Mouse (Mus musculus) testis, adult 2 months (tissue): Measurements from ENCODE around the gene Rest. TPM values are rescaled to one million over a fixed set of nuclear protein-coding genes. Genes with fewer than 3 reads are reported as not detected.

ENCODE experiments used
- H3K27ac ChIP-seq: fragments of 200-500 bp; 2 replicates; pipeline ENCODE4 v1.5.1; 2012; ENCODE audit warnings: low read depth, low read length; ENCODE audit not compliant: control insufficient read depth, insufficient read depth
- H3K27me3 ChIP-seq: fragments of 200-500 bp; 2 replicates; pipeline ENCODE4 v1.6.1; 2012; ENCODE audit warnings: mild to moderate bottlenecking, low read length, moderate library complexity; ENCODE audit not compliant: control insufficient read depth, insufficient read depth
- H3K36me3 ChIP-seq: fragments of 200-500 bp; 2 replicates; pipeline ENCODE4 v1.6.1; 2012; ENCODE audit warnings: mild to moderate bottlenecking, low read length; ENCODE audit not compliant: control insufficient read depth, insufficient read depth
- H3K4me1 ChIP-seq: fragments of 200-500 bp; 2 replicates; pipeline ENCODE4 v1.6.1; 2012; ENCODE audit warnings: low read length; ENCODE audit not compliant: control insufficient read depth, insufficient read depth
- H3K4me3 ChIP-seq: fragments of 200-500 bp; 2 replicates; pipeline ENCODE4 v1.5.1; 2012; ENCODE audit warnings: low read depth, mild to moderate bottlenecking, low read length, moderate library complexity, mixed read lengths; ENCODE audit not compliant: control insufficient read depth
- CTCF ChIP-seq: fragments of 200-500 bp; IDR thresholded peaks from 2 replicates; pipeline ENCODE4 v1.5.1; 2012; ENCODE audit warnings: low read depth, mild to moderate bottlenecking, inconsistent platforms, low read length, moderate library complexity; ENCODE audit not compliant: control insufficient read depth, insufficient read depth, insufficient replicate concordance
- POLR2A ChIP-seq: fragments of 200-500 bp; IDR thresholded peaks from 2 replicates; pipeline ENCODE4 v1.6.1; 2012; ENCODE audit warnings: low read depth, mild to moderate bottlenecking, inconsistent platforms, low read length, moderate library complexity; ENCODE audit not compliant: control insufficient read depth
- polyA plus RNA-seq: library from polyadenylated mRNA; depleted of rRNA; stranded (reverse); fragments of >200 nt; gene quantifications from 2 replicates; pipeline ENCODE4 v1.2.3, GENCODE M21; 2012

The Rest gene
- polyA plus RNA-seq, 1 experiment, result 4.2 TPM

DNA sequence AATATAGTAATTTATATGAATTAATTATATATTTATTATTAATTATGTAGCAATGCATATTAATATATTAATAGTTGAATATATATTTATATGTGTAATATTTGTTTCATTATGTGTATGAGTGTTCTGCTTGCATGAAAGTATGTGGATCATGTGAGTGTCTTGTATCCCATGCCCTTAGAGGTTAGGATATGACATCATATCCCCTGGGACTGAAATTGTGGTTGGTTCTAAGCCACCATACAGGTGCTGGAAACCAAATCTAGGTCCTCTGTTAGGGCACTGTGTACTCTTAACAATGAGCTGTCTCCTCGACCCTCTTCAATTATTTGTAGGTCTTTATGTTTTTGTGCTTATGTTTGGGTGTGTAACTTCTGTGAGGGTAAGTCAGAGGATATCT is 12.1 kb upstream of the Rest start:
- Histone ChIP-seq H3K27me3 (no peaks in the 10 kb centered on the region), H3K36me3 (no peaks in the 10 kb centered on the region), H3K4me3 (no peak overlapping the region), H3K4me1 (no peaks in the 10 kb centered on the region), H3K27ac (no peak overlapping the region)
- TF ChIP-seq POLR2A (no peak), CTCF (no peak)

- Histone ChIP-seq H3K36me3 (no peaks in the 10 kb centered on the region), H3K4me1 (no peaks in the 10 kb centered on the region), H3K4me3 (no peak overlapping the region), H3K27ac (no peak overlapping the region), H3K27me3 (no peaks in the 10 kb centered on the region)
- TF ChIP-seq POLR2A, result no peak
- TF ChIP-seq CTCF, result no peak
Observed at GRCm38 (mm10) chr5:77254402-77254801, 10.9 kb upstream of the Rest start.

DNA sequence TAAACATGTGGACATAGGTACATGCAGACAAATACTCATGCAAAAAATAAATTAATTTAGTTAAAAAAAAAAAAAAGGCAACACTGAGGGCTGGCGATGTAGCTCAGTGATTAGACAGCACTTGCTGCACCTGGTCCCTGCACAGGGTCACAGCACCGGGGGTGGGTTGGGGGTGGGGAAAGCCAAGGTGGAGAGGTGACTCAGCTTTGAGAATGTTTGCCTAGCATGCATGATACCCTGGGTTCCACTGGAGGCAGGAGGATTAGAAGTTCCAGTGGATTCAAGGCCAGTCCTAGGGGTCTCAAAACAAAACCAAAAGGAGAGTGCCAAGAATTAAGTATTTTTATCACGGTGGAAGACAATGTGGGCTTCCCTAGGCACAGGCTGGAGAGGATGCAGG is 7.7 kb upstream of the Rest start:
- TF ChIP-seq POLR2A, result no peak
- no peak for TF ChIP-seq CTCF
- H3K27ac ChIP-seq, result no peak overlapping the region
- H3K36me3 ChIP-seq, result no peaks in the 10 kb centered on the region
- no peaks in the 10 kb centered on the region for H3K4me1 ChIP-seq
- no peak overlapping the region for H3K4me3 ChIP-seq
- H3K27me3 ChIP-seq, result no peaks in the 10 kb centered on the region

DNA sequence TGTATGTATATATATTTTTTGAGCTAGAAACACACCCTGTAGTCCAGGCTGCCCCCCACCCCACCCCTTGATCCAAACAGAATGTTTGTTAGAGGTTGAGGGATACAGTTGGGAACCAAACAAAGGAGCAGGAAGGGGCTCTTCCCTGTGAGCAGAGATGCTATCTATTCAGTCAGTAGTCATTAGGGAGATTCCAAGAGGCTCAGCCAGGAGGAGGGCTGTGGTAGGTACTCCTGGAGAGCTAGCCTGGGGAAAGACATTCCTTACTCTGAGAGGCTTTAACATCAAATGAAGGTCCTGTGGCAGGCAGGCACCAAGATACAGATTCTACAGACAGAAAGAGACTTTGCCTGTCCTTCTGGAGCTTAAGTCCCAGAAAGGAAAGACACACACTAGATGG is 6.0 kb upstream of the Rest start:
- H3K27ac ChIP-seq, result no peak overlapping the region
- H3K27me3 ChIP-seq, result no peaks in the 10 kb centered on the region
- H3K4me3 ChIP-seq, result no peak overlapping the region
- H3K4me1 ChIP-seq, result no peaks in the 10 kb centered on the region
- TF ChIP-seq CTCF (no peak), POLR2A (no peak)
- H3K36me3 ChIP-seq, result no peaks in the 10 kb centered on the region

DNA sequence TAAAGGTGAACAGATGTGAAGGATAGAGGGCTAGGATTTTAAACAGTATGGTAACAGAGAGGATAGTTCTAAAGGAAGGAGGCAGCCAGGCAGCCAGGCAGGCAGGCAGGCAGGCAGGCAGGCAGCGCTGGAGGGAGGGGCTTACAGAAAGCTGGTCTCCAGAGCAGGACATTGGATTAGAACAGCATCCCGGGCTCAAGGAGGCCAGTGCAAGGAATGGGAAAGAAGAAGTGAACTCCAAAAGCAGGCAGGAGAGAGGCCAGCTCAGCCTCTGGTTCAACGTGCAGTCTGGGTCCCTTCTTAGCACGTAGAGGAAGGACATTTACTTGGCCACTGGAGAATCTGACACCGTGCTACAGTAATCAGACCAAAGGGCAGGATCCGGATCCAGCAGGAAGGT is 5.2 kb upstream of the Rest start:
- Histone ChIP-seq H3K27me3 (no peaks in the 10 kb centered on the region), H3K27ac (no peak overlapping the region), H3K36me3 (no peaks in the 10 kb centered on the region), H3K4me1 (peaks cover 3% of the 10 kb centered on the region), H3K4me3 (no peak overlapping the region)
- TF ChIP-seq POLR2A, result no peak
- no peak for TF ChIP-seq CTCF

- Histone ChIP-seq H3K36me3 (no peaks in the 10 kb centered on the region), H3K4me1 (peaks cover 3% of the 10 kb centered on the region), H3K27me3 (no peaks in the 10 kb centered on the region), H3K4me3 (no peak overlapping the region), H3K27ac (no peak overlapping the region)
- TF ChIP-seq POLR2A, result no peak
- TF ChIP-seq CTCF, result no peak
Observed at GRCm38 (mm10) chr5:77261137-77261536, 4.2 kb upstream of the Rest start.

GRCm38 (mm10) chr5:77262105-77262504 is 3.2 kb upstream of the Rest start:
- TF ChIP-seq CTCF, result no peak
- no peak for TF ChIP-seq POLR2A
- peaks cover 8% of the 10 kb centered on the region for H3K4me1 ChIP-seq
- no peak overlapping the region for H3K4me3 ChIP-seq
- no peaks in the 10 kb centered on the region for H3K27me3 ChIP-seq
- no peaks in the 10 kb centered on the region for H3K36me3 ChIP-seq
- no peak overlapping the region for H3K27ac ChIP-seq

- Histone ChIP-seq H3K4me1 (peaks cover 11% of the 10 kb centered on the region), H3K27me3 (no peaks in the 10 kb centered on the region), H3K27ac (peak overlapping the region; percentile 34), H3K36me3 (no peaks in the 10 kb centered on the region), H3K4me3 (peak overlapping the region; percentile 96)
- TF ChIP-seq CTCF (no peak), POLR2A (no peak)
Observed at GRCm38 (mm10) chr5:77265671-77266065, 377 bp downstream of the Rest start.
